Mouse (Mus musculus) midbrain, embryonic 14.5 days (tissue): ENCODE data around the gene Entpd5. TPM values are rescaled to one million over a fixed set of nuclear protein-coding genes. Genes with fewer than 3 reads are reported as not detected.
"Not testable (repeated sequence)": the region's sequence is repeated elsewhere in the genome, so short reads cannot be mapped to it uniquely, and the experiment has no call there.

Experiments
- ATAC-seq: fragments of 200-750 bp; cut with Nextera tagmentation; 2 replicates; pipeline ENCODE4 v1.8.0; 2017; ENCODE audit warnings: moderate number of reproducible peaks, moderate library complexity; ENCODE audit not compliant: low FRiP score, low TSS enrichment
- DNase-seq: peaks from one replicate; pipeline ENCODE4 v3.0.0-alpha.2; 2015
- H3K27ac ChIP-seq: fragments of 300-500 bp; sonication (generic); replicated peaks from 2 replicates; pipeline ENCODE4 v1.5.1; 2014; ENCODE audit warnings: mild to moderate bottlenecking, low read depth, low read length, moderate library complexity
- H3K27me3 ChIP-seq: fragments of 300-500 bp; sonication (generic); 2 replicates; pipeline ENCODE4 v1.6.1; 2014; ENCODE audit warnings: low read length, control low read depth, mixed read lengths; ENCODE audit not compliant: control insufficient read depth, insufficient read depth
- H3K36me3 ChIP-seq: fragments of 300-500 bp; sonication (generic); 2 replicates; pipeline ENCODE4 v1.6.1; 2014; ENCODE audit warnings: low read length, control low read depth; ENCODE audit not compliant: control insufficient read depth, insufficient read depth
- H3K4me1 ChIP-seq: fragments of 300-500 bp; sonication (generic); 2 replicates; pipeline ENCODE4 v1.6.1; 2014; ENCODE audit warnings: mild to moderate bottlenecking, antibody characterized with exemption, low read length, control low read depth; ENCODE audit not compliant: control insufficient read depth, insufficient read depth
- H3K4me2 ChIP-seq: fragments of 300-500 bp; sonication (generic); 2 replicates; pipeline ENCODE4 v1.6.1; 2014; ENCODE audit warnings: mild to moderate bottlenecking, low read length, moderate library complexity
- H3K4me3 ChIP-seq: fragments of 300-500 bp; sonication (generic); replicated peaks from 2 replicates; pipeline ENCODE4 v1.5.1; 2014; ENCODE audit warnings: low read depth, low read length
- H3K9ac ChIP-seq: fragments of 300-500 bp; sonication (generic); replicated peaks from 2 replicates; pipeline ENCODE4 v1.6.1; 2014; ENCODE audit warnings: mild to moderate bottlenecking, low read length, moderate library complexity
- H3K9me3 ChIP-seq: fragments of 300-500 bp; sonication (generic); 2 replicates; pipeline ENCODE4 v1.6.1; 2016; ENCODE audit warnings: low read length, control low read depth, mixed read lengths; ENCODE audit not compliant: control insufficient read depth
- WGBS: fragments of 180-500 bp; shearing (Covaris S2); extraction: QIAGEN DNeasy Blood & Tissue Kit; methylation state at CpG from one replicate; pipeline ENCODE4 v1.1.7; 2014; 5-methylcytosine and 5-hydroxymethylcytosine counted together
- polyA plus RNA-seq: library from polyadenylated mRNA; unstranded; fragments of >200 nt; fragmentation: Nextera tagmentation; extraction: Ambion mirVana; gene quantifications from 2 replicates; pipeline ENCODE4 v1.2.1, GENCODE M21; 2014

The Entpd5 gene
- polyA plus RNA-seq, 1 experiment from 2014 or later: 12.1 TPM

DNA sequence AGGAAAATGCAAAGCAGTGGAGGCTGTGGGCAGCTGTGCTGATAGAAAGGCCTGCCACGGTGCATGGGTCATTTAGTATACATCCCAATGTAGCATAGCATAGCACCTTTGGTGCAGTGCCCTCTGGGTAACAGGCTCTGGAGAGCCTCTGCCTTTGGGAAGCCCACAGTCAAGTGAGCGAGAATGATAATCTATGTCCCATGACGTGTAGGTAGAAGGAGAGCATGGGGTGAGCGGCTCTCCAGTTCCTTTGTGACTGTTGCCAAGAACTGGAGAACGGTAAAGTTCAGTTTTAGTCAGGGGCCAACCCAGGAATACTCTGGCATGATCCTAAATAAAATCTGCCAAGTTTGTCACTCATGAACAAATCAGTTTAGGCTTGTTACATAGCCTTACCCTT is 37.2 kb downstream of the Entpd5 start:
- Histone ChIP-seq H3K4me1 (no peaks in the 10 kb centered on the region), H3K4me3 (no peak overlapping the region), H3K36me3 (peaks cover 75% of the 10 kb centered on the region), H3K4me2 (no peak overlapping the region), H3K9ac (no peak overlapping the region), H3K9me3 (no peaks in the 10 kb centered on the region), H3K27ac (no peak overlapping the region), H3K27me3 (no peaks in the 10 kb centered on the region)
- WGBS: 93% methylated on average over 5 of the region's 5 CpGs
- no peak for ATAC-seq
- no peak for DNase-seq

DNA sequence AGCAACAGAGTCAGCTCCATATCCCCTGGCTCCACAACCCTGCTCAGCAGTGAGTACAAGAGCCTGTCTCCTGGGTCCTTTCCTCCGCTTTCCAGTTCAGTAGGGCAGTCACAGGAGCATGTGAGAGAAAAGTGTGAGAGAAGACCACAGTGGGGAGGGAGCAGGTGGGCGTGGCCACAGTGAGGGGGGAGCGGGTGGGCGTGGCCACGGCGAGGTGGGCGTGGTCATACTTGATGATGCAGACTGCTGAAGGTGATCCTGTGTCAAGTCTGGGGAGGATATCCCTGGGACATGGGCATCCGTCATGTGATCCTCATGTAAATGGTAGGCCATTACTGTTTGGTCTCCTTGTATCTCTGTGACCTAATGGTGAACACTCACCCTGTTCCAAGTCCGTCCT is 41.9 kb downstream of the Entpd5 start:
- WGBS: 67% methylated on average over 9 of the region's 9 CpGs
- Histone ChIP-seq H3K36me3 (peaks cover 49% of the 10 kb centered on the region), H3K4me3 (no peak overlapping the region)

DNA sequence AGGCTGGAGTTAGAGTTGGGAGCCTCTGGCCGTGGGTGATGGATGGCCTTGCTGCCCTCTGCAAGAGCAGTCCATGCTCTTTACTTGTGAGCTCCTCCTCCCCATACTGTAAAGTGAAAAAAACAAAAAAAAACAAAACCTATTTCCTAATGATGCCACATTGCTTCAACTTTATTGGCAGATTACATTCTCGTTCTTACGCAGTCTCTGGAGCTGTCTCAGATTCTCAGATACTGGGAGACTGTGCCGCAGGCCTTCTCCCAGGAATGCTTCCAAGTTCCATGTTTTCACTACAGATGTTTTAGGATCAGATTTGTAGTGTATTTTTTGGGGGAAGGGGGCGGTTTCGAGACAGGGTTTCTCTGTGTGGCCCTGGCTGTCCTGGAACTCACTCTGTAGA is 43.7 kb downstream of the Entpd5 start:
- Histone ChIP-seq H3K4me3 (no peak overlapping the region), H3K9ac (no peak overlapping the region), H3K27me3 (no peaks in the 10 kb centered on the region), H3K4me1 (peaks cover 15% of the 10 kb centered on the region), H3K9me3 (no peaks in the 10 kb centered on the region), H3K27ac (no peak overlapping the region), H3K36me3 (peaks cover 31% of the 10 kb centered on the region), H3K4me2 (no peak overlapping the region)
- no peak for DNase-seq
- 97% methylated on average over 6 of the region's 6 CpGs for WGBS
- ATAC-seq: no peak

More for the DNA sequence above, 41.9 kb downstream of the Entpd5 start:
- H3K27me3 ChIP-seq: no peaks in the 10 kb centered on the region
- H3K9me3 ChIP-seq: no peaks in the 10 kb centered on the region
- no peak overlapping the region for H3K27ac ChIP-seq
- H3K4me2 ChIP-seq: no peak overlapping the region
- no peak overlapping the region for H3K9ac ChIP-seq
- H3K4me1 ChIP-seq: peaks cover 9% of the 10 kb centered on the region
- no peak for ATAC-seq
- no peak for DNase-seq

DNA sequence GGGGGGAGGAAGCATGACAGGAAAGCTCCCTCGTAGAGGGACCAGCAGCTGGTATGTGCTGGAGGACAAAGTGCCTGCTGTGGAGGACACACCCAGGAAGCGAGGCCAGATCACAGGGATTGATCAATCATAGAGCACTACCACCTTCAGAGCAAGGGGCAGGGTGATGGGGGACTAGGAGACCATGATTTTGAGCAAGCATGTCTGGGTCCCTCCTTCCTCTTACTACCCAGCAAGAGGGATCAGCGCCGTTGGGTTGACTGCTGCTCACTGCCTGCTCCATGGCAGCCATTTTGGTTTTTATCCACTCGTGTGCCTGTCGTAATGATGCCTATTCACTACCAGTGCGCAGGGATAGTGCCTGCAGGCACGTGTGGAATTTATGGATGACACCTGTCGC is 44.5 kb downstream of the Entpd5 start:
- no peak overlapping the region for H3K4me2 ChIP-seq
- DNase-seq: no peak

DNA sequence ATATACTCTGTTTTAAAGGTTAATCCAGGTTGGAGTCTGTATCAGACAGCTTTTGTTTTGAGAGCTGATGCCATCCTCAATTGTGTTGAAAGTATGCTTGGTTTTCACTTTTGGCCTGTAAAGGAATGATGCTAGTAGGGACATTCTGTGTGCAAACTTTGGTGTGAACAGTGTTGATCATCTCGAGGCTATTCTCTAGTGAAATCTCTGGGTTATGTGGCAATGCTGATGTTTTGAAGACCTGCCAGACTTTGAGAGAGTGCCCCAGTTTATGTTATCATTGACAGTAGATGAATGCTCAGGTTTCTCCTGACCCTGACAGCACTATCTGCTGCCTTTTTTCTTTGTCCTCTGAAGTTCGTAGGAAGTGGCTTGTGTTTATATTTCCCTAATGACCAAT is 46.0 kb downstream of the Entpd5 start:
- Histone ChIP-seq H3K9ac (no peak overlapping the region), H3K9me3 (no peaks in the 10 kb centered on the region), H3K27me3 (no peaks in the 10 kb centered on the region), H3K27ac (no peak overlapping the region), H3K4me3 (peak overlapping the region; percentile 99), H3K4me2 (peak overlapping the region; percentile 89), H3K4me1 (peaks cover 15% of the 10 kb centered on the region), H3K36me3 (peaks cover 12% of the 10 kb centered on the region)
- no peak for ATAC-seq
- no peak for DNase-seq
- WGBS: 78% methylated on average over 2 of the region's 2 CpGs

More for the DNA sequence above, 44.5 kb downstream of the Entpd5 start:
- Histone ChIP-seq H3K27ac (no peak overlapping the region), H3K4me3 (no peak overlapping the region), H3K27me3 (no peaks in the 10 kb centered on the region), H3K9ac (no peak overlapping the region), H3K9me3 (no peaks in the 10 kb centered on the region), H3K4me1 (peaks cover 15% of the 10 kb centered on the region), H3K36me3 (peaks cover 26% of the 10 kb centered on the region)
- 91% methylated on average over 9 of the region's 9 CpGs for WGBS
- no peak for ATAC-seq

DNA sequence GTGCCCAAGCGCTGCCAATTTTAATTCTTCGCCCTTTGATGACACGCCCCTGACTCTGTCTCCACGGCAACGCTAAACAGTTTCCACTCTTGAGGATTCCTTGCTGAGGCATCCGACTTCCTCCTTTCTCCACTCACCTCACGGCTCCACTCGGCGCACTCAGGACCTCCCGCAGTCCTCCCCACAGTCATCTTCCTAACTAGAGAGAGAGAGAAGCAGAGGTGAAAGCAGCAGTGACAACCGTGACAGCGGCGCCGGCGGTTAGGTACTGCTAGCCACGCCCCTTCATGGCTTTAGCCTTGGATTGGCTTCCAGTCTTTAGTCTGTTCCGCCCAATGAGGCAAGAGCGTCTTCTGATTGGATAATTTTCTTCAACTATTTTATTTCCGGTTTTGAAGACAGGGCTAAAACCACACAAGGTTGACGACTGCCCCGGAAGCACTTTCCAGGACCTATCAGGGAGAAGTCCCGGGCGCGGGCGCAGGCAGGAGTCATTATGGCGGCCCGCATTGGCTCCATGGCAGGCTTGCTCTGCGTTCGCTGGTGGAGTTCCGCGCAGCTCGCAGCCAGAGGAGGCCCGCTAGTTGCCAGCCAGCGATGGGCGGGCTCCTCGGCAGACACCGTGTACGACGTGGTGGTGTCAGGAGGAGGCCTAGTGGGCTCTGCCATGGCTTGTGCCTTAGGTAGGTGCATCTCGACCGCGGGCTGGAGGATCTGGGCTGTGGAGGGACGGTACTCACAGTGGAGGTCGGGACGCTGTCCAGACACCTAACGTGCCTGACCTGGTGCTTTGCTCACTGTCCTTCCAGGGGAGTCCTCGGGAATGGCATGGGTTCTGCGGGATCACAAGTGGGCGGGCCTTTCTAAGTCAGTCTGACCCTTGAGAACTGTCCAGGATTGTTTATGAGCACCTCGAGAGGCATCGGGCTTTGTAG is 47.0 kb downstream of the Entpd5 start, which contains the start of the genes Coq6 and Fam161b:
Gene Coq6 (plus strand): TSS at position 103 of the 935 bp plus-strand sequence.
Gene Fam161b (minus strand): TSS at position 279 of the 935 bp plus-strand sequence.
- Histone ChIP-seq H3K4me1 (peaks cover 15% of the 10 kb centered on the region), H3K36me3 (peaks cover 10% of the 10 kb centered on the region), H3K4me2 (peak within 1 kb of the TSS; percentile 89), H3K9ac (peak within 1 kb of the TSS; percentile 73), H3K4me3 (peak within 1 kb of the TSS; percentile 99), H3K9me3 (no peaks in the 10 kb centered on the region), H3K27me3 (no peaks in the 10 kb centered on the region), H3K27ac (peak within 1 kb of the TSS; percentile 63)
- DNase-seq (peak; percentile 99), ATAC-seq (peak; percentile 98)
- under 1% methylated on average over 51 of the region's 51 CpGs for WGBS

DNA sequence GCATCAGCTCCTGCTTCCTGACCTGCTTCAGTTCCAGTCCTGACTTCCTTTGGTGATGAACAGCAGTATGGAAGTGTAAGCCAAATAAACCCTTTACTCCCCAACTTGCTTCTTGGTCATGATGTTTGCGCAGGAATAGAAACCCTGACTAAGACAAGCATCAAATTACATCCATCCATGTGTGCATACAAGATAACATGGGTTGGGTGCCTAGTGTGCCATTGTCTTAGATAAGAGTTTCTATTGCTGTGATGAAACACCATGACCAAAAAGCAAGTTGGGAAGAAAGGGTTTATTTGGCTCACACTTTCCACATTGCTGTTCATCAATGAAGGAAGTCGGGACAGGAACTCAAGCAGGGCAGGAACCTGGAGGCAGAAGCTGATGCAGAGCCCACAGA is 50.1 kb downstream of the Entpd5 start:
- ATAC-seq, H3K27me3 ChIP-seq, DNase-seq, H3K27ac ChIP-seq, H3K4me2 ChIP-seq, H3K9me3 ChIP-seq, H3K4me3 ChIP-seq, H3K9ac ChIP-seq: not testable (repeated sequence)
- Histone ChIP-seq H3K4me1 (peaks cover 15% of the 10 kb centered on the region), H3K36me3 (peaks cover 39% of the 10 kb centered on the region)
- 89% methylated on average over 2 of the region's 2 CpGs for WGBS

DNA sequence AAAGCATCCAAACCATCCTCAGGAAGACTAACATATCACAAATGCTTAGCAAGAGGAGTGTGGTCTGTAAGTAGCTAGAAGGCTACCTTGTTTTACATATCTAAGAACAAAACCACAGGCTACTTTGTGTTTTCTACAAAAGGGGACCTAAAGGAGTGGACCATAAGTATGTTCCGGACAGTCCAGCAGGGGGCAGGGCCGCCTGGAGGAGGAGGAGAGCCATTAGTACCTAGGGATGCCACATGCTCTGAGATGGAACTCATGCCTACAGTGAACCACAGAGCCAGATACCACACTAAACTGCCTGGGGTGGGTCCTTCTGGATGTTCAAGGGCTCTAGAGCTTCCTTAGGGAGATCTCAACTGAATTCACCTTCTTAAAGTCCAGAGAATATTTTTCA is 61.6 kb downstream of the Entpd5 start:
- 53% methylated on average over 2 of the region's 2 CpGs for WGBS
- peaks cover 88% of the 10 kb centered on the region for H3K36me3 ChIP-seq
- no peak for ATAC-seq

More for the DNA sequence above, 61.6 kb downstream of the Entpd5 start:
- H3K27me3 ChIP-seq: no peaks in the 10 kb centered on the region
- no peak overlapping the region for H3K27ac ChIP-seq
- H3K4me1 ChIP-seq: no peaks in the 10 kb centered on the region
- no peak overlapping the region for H3K4me3 ChIP-seq
- DNase-seq: peak; percentile 50
- H3K9me3 ChIP-seq: no peaks in the 10 kb centered on the region
- no peak overlapping the region for H3K4me2 ChIP-seq
- H3K9ac ChIP-seq: no peak overlapping the region
